ENCODE assay signal across 8 mouse cellular contexts in genomic region chr7:40072478-40072877, GRCm38 (mm10).
A peak's percentile ranks its signal among the peaks of the same experiment; 100 is the strongest.
DNase-seq lines count a peak whose midpoint lies in the region; ATAC-seq and TF ChIP-seq lines count a peak whose summit lies in the region.

No protein-coding gene starts in this region.

- no peak for ATAC-seq in liver, postnatal 0 days
- peak; percentile 68; the same call in 1 of the 2 replicates for ATAC-seq in hindbrain, postnatal 0 days

- no peak overlapping the region for H3K4me3 ChIP-seq in gastrocnemius, adult 2 months
- no peak overlapping the region for H3K4me3 ChIP-seq in liver, postnatal 0 days (ENCODE audit: low read depth, low read length)
- no peak overlapping the region for H3K4me3 ChIP-seq in hindbrain, postnatal 0 days (ENCODE audit: low read length)

- H3K4me1 ChIP-seq in liver, postnatal 0 days (ENCODE audit: insufficient read depth): no peaks in the 10 kb centered on the region
- H3K4me1 ChIP-seq in hindbrain, postnatal 0 days (ENCODE audit: insufficient read depth, low read length): no peaks in the 10 kb centered on the region

- H3K9me3 ChIP-seq in liver, postnatal 0 days (ENCODE audit: low read length): no peaks in the 10 kb centered on the region
- H3K9me3 ChIP-seq in hindbrain, postnatal 0 days (ENCODE audit: low read length): no peaks in the 10 kb centered on the region

- H3K4me2 ChIP-seq in liver, postnatal 0 days (ENCODE audit: low read depth, low read length): no peak overlapping the region
- H3K4me2 ChIP-seq in hindbrain, postnatal 0 days (ENCODE audit: low read depth, low read length): no peak overlapping the region

- no peak for DNase-seq in gastrocnemius, adult 2 months
- DNase-seq in gastrocnemius, adult 18-20 months (ENCODE audit: low spot score): no peak
- no peak for DNase-seq in liver, postnatal 0 days
- no peak for DNase-seq in liver
- peak; percentile 58 for DNase-seq in hindbrain, postnatal 0 days (ENCODE audit: low spot score)
- DNase-seq in right cerebral cortex, postnatal 4 days: peak; percentile 12
- DNase-seq in frontal cortex, postnatal 14 days (ENCODE audit: low spot score in 2 of 2): no peak
- no peak for DNase-seq in gastrocnemius, postnatal 4 days (ENCODE audit: low spot score in 2 of 2)

- peak; percentile 36; the same call in 1 of the 2 replicates for TF ChIP-seq CTCF in gastrocnemius, adult 2 months (IDR thresholded peaks at IDR 0.05)
- TF ChIP-seq CTCF in liver, postnatal 0 days (IDR thresholded peaks at IDR 0.05; ENCODE audit: low read depth): peak; percentile 24; the same call in 1 of the 2 replicates
- TF ChIP-seq CTCF in hindbrain, postnatal 0 days (IDR thresholded peaks at IDR 0.05; ENCODE audit: low read depth): peak; percentile 73

- 76% methylated on average over 1 of the region's 1 CpGs for WGBS in liver, postnatal 0 days (ENCODE audit: insufficient replicate concordance)
- WGBS in hindbrain, postnatal 0 days: 65% methylated on average over 1 of the region's 1 CpGs

- no peak overlapping the region for H3K27ac ChIP-seq in gastrocnemius, adult 2 months
- H3K27ac ChIP-seq in liver, postnatal 0 days (ENCODE audit: low read depth): no peak overlapping the region
- H3K27ac ChIP-seq in hindbrain, postnatal 0 days: no peak overlapping the region

- TF ChIP-seq EP300 in liver, postnatal 0 days (IDR thresholded peaks at IDR 0.05; ENCODE audit: low read depth): no peak

- no peaks in the 10 kb centered on the region for H3K27me3 ChIP-seq in liver, postnatal 0 days (ENCODE audit: insufficient read depth, low read length)
- H3K27me3 ChIP-seq in hindbrain, postnatal 0 days (ENCODE audit: insufficient read depth, low read length): no peaks in the 10 kb centered on the region

- intact Hi-C loops in gastrocnemius, adult 2 months (cut with DNase I): no loop called here

- no peak overlapping the region for H3K9ac ChIP-seq in liver, postnatal 0 days (replicated peaks)
- H3K9ac ChIP-seq in hindbrain, postnatal 0 days (replicated peaks; ENCODE audit: low read length): no peak overlapping the region

- H3K36me3 ChIP-seq in liver, postnatal 0 days (replicated peaks; ENCODE audit: insufficient read depth, low read length): no peaks in the 10 kb centered on the region
- H3K36me3 ChIP-seq in hindbrain, postnatal 0 days (ENCODE audit: insufficient read depth, low read length): no peaks in the 10 kb centered on the region

Comparison
In these comparisons a context has a peak if more than half of its experiments do, and no peak if none do; other contexts are left out.
1. DNase-seq: peak in hindbrain, postnatal 0 days (single experiment) and right cerebral cortex, postnatal 4 days (single experiment); none in gastrocnemius, adult 2 months (single experiment), gastrocnemius, adult 18-20 months (single experiment), liver, postnatal 0 days (single experiment), liver (single experiment), frontal cortex, postnatal 14 days (0 of 2) and gastrocnemius, postnatal 4 days (0 of 2).
2. Peak in every context shown above with its lines, with median percentiles within 50 percentile points of each other: CTCF ChIP-seq.